Mouse (Mus musculus): ENCODE measurements at regions not wholly inside any gene's neighbourhood (a gene's known extent, or its start where the extent isn't known, plus 50 kb on each side); places are given as distances from the start of the nearest gene placed in this dataset.

GRCm38 (mm10) chr2:139413559-139413958, 80.2 kb upstream of the Sptlc3 start:
- no peak for DNase-seq

DNA sequence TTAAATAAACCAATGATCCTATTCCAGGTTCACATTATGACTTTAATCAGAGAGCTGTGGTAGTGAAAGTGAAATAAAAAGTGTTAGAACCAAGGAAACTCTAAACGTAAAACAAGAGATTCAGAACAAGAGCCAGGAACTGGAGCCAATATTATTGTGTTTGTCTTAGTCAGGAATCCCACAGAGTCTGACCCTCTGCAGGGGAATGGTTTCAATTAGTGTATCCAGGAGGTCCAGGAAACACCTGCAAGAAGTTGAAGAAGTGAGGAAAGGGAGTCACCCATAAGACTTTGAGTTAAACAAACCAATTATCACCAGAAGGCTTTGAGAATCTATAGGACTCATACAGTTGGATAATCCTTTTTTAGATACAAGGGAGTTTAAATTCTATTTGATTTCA, 76.2 kb upstream of the Sptlc3 start:
- no peak for DNase-seq

GRCm38 (mm10) chr2:139422678-139423077, 71.0 kb upstream of the Sptlc3 start:
- DNase-seq: no peak

- DNase-seq: no peak
These were observed 70.3 kb upstream of the Sptlc3 start for GRCm38 (mm10) chr2:139423413-139423812.

Data from right cerebral cortex, postnatal 4 days (tissue).